Mouse (Mus musculus): ENCODE measurements around the gene Lrrc1.

GRCm38 (mm10) chr9:77434965-77435364 lies 109.7 kb downstream of the Lrrc1 start:
- no peak for TF ChIP-seq CTCF (IDR thresholded peaks at IDR 0.05)
- TF ChIP-seq EP300 (IDR thresholded peaks at IDR 0.05): no peak

All from lung, postnatal 0 days (tissue).